Mouse (Mus musculus): ENCODE measurements around the gene Ilkap.

Gene Ilkap

DNA sequence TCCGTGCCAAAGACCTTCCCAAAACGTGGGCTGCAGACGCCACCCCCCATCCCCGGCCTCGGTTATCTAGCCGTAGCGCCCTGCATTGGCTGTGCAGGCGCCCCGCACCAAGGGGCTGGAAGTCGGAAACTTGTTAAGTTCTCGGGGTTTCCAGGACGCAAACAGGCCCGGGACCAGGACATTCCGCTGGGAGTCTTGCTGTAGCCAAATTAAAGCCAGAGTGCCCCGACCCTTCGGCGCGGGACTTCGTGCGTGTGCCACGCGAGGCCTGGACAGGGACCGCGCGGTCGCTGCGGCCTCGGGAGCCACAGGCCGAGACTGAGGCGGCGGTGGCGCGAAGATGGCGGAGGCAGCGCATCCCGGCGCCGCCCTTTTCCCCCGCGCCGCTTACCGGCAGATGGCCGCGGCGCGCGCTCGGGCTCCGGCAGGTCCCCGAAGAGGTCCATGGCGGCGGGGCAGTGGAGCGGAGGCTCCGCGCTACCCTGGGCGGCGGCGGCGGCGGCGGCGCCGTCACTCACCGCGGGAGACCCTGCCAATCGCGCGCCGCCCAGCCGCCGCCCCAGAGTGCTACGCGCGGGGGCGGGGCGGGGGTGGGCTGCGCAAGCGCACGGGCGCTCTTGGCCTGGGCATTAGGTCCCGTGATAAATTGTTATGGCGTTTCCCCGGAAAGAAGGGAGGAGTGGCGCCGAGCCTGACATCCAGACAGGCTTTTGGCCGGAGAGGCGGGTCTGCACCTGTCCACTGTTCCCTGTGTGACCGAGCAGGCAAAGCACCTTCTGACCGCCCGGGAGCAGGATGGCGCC lies at the start of gene Ilkap:
Gene Ilkap, minus strand, starts transcription at position 556 of the 803 bp plus-strand sequence.
- WGBS, result under 1% methylated on average over 85 of the region's 91 CpGs

DNA sequence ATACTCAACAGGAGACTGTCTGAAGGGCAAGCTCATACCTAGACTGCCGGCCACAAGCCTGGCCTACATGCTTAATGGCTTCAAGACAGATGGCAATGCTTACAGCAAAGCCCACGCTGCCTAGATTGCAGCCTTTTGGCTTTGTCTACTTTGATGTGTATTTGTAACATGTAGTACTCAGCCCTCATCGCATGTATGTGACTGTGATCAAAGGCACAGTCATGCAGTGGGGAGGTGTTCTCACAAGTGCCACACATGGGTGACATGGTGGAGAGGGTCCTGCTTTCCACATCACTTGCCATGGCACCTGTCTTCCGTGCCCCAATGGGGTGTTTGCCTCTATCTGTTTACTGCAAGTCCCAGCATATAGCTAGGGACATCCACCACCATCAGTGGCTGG lies 47.9 kb upstream of the Ilkap start:
- 73% methylated on average over 4 of the region's 4 CpGs for WGBS

DNA sequence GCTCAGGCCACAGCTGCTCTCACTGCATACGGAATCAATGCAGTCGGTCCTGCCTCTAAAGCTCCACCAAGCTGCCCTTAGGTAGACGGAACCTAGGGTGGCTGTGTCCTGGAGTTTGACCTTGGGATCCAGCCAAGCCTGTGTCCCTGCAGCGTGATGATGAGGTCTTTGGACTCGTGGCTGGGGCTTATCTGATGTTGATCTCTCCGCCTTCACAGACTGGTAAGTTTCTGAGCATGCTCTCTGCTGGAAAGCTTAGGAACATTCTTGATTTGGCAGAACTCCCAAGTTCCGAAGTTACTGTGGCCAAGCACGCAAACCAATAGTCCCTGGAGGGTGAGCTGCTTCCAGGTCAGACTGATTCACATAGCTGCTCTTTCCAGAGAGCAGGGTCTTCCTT lies 47.4 kb upstream of the Ilkap start:
- 45% methylated on average over 8 of the region's 8 CpGs for WGBS

DNA sequence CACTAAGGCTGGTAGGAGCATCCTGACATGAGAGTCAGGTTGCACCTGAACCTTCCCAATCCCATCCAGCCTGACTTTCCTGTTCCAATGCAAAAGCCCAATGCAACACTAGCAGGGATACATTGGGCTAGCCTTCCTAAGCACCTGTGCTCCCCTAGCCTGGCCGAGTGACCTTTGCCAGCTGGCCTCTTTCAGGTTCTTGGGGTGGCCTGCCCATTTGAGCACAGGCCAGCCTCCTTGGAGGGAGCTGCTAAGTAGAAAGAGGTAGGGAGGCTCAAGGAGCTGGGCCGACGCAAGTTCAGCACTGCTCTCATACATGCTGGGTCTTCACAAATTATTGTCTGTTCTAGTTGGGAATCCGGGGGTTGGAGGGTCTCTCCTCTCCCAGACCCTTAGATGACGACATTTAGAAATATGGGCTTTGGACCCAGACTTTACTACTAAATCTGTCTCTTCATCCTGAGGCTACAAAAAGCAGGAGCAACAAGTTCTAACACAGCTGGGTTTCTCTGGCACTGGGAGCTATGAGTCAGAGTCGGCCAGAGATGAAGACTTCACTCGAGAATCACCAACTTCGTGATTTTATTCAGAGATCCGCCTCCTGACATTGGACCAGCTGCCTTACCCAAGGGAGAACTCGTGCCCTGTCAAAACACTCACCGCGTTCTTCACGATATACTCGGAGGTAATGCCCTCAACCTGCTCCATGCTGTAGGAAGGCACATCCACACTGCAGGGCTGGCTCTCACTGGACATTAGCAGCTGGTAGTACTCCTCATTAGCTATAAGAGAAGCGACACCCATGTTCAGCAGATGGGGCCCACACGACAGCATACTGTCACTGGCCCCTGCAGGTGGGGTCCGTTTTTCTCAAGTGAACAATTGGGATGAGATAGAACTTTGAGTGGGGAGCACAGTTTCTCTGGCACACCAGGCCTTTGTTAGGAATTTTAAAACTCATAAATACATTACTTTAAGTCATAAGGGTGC lies 46.5 kb upstream of the Ilkap start:
- WGBS, result 61% methylated on average over 17 of the region's 17 CpGs

DNA sequence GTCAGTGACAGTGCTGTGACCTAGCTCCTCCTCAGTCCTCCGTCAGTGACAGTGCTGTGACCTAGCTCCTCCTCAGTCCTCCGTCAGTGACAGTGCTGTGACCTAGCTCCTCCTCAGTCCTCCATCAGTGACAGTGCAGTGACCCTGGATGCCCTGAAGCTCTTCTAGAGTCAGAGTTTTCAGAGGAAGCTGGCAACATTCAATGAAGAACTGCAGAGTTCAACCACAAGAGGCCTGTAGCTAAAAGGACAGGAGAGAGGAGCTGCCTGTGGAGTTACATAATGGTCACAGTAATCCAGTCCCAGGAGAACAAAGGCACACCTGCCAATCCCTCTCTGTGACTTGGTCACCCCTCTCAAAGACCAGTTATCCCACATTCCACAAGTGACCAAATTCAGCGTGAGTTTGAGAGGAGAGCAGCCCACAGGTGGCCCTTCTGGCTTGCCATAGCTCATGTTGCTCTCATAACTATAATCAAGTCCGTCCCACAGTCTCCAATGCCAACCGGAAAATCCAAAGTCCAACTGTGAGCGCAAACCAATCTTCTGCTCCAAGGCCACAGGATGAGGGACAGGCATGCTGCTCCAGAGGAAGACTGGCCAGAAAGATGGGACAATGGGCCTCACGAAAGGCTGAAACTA lies 43.9 kb upstream of the Ilkap start:
- WGBS, result 81% methylated on average over 7 of the region's 7 CpGs

DNA sequence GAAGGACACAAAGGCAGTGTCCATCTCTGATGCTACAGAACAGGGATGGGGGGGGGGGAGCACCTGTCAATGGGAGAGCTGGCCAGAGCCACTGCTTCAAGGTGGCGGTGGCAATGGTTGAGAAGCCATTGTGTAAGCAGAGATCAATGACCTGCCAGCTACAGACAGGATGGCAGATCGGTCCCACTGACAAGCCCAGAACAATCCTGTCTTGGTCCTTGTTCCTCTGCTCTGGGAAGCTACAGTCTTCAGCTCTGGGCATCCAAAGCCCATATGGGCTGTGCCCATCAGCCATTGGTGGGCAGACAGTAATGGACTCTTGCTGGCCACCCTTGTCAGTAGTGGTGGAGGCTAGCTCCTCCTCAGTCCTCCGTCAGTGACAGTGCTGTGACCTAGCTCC lies 43.2 kb upstream of the Ilkap start:
- WGBS, result 94% methylated on average over 3 of the region's 3 CpGs

DNA sequence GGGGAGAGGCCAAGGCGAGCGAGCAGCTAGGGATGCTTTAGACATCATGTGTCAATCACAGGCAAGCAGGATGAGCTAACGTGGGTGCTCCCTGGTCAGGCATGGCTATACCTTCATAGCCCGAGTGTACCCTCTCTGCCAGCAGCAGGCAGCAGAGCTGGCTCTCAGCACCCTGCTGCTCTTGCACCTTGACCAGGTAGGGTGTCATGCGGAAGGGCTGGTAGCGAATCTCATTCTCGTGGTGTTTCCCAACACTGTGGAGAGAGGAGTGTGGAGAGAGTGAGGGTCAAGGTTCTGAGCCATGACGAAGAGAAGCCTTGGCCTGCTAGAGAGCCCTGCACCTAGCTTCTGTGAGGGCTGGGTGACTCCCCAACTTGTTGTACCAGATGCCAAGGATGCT lies 41.2 kb upstream of the Ilkap start:
- 91% methylated on average over 8 of the region's 8 CpGs for WGBS

DNA sequence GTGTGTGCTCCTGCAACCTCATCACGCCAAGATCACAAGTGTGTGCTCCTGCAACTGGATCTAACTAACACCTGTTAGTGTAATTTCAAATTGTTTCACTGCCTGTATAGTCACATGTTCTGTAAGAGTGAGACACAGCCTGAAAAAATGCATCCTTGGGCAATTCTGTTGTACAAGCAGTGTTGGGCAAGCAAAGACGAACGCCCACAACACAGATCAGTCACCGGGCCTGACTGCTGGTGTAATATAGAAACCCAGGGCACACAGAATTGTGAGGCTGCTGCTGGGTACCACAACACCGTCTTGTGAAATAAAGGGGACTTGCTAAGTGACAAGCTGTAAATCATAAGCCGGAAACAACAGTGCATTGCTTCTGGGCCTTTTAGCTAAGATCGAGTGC lies 39.0 kb upstream of the Ilkap start:
- WGBS, result 82% methylated on average over 7 of the region's 7 CpGs

DNA sequence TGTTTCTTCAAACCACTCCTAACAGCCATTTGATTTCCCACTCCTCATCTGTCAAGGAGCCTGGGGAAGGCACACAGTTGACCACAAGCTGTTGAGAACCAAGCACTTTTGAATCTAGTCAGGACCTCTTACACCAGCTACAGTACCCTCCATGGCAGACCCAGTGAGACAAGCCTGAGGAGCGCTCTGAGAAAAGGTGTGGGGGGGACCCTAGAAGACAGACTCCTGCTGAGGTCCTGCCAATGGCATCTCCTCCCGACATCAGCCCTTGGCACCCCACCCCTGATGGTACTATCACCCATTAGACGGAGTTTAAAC lies 38.4 kb upstream of the Ilkap start:
- 89% methylated on average over 3 of the region's 3 CpGs for WGBS

DNA sequence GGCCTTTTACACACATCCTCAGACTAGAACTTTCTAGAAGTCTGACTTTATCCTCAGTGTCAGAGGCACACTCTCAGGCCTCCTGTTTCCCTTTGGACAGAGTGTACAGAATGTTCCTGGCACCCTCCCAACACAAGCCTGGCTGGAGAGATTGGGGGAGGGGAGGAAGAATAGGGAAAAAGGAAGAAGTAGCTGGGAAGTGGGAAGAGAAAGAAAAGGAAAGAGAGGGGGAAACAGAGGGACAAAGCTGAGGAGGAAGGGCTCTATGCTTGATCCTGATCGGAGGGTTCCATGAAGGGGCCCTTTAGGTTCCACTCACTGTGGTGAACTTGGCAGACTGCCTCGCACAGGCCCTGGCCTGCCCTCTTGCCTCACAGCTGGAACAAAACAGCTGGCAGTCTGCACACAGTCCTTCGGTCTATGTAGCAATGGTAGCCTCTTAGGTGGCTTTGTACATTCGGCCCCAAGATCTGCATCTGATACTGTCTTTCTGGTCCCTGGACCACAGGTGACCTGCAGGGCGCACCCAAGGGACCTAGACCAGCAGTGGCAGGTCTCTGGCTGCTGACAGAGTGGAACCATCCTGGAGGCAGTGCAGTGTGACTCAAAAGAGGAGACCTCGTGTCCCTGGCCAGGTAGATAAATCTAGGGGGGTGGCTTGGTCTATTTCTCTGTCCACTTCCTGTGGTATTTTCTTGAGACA lies 37.9 kb upstream of the Ilkap start:
- WGBS, result 61% methylated on average over 6 of the region's 6 CpGs

DNA sequence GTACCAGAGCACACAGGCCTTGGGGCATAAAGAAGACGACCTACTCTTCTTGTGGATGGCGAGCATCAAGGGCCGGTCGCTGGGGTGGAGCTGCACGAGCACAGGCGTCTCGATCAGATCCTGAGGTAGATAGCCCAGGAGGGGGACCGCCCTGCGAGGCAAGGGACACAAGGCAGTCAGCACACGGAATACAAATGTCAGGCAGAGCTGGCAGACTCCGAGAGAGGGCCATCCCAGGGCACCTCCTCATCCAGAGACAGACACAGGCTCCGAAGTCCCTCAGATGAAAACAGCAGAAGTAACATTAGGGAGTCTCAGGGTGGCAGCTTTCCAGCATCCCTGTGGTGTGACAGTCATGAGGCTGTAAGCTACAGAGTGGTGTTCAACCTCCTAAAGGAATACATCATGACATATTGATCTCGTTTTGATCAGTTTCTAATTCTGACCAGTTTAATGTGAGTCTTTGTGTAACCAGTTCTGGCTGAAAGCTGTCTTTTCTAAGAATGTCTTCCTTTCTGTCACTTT lies 37.1 kb upstream of the Ilkap start:
- WGBS, result 69% methylated on average over 13 of the region's 13 CpGs

DNA sequence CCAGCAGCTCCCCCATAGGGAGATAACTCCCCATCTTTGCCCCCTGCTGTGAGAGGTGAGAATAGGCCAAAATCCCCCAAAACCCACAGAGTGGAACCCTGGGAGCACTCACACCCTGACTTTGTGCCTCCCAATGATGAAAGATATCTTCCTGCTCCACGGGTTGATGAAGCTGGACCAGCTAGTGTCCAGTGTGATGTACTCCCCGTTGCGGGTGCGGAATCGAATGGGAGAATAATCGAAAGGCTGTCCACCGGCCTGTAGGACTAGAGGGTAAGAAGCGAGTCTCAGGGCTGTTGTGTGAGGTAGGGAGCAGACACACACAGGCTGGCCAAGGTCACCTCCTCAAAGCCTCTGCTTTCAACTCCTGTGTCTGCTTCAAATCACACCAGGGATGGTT lies 36.3 kb upstream of the Ilkap start:
- 95% methylated on average over 8 of the region's 8 CpGs for WGBS

DNA sequence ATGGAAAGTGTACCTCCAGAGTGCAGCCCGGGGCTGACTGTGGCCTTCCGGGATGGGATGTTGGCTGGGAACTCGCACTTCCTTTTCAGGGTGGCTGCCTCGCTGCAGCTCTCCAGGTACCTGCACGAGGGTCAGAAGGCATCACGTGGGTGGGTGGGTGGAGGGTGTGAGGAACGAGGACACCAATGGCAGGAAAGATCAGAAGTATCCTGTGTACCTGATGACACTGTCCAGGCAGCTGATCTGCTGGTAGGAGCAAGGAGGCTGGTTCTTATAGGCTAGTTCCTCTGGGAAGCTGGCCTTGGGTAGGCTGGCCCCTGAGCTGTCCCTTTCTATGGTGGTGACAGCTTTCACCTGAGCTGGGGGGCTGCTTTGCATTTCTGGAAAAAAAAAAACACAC lies 32.1 kb upstream of the Ilkap start:
- 82% methylated on average over 7 of the region's 7 CpGs for WGBS

DNA sequence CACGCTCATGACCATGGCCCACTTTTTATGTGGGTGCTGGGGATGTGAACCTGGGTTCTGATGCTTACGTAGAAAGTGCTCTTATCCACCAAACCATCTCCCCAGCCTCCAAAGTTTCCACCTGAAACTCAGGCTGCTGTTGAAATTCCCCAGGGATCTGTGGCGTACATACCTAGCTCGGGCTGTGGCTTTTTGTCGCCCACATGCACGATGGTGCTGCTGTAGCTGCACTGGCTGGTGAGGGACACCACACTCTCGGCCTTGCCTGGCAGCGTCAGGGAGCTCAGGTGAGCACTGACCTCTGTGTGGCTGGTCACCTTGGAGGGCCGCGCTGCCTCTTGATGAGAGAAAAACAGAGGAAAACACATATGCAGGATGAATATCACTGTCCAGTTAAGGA lies 30.6 kb upstream of the Ilkap start:
- WGBS, result 94% methylated on average over 10 of the region's 10 CpGs

DNA sequence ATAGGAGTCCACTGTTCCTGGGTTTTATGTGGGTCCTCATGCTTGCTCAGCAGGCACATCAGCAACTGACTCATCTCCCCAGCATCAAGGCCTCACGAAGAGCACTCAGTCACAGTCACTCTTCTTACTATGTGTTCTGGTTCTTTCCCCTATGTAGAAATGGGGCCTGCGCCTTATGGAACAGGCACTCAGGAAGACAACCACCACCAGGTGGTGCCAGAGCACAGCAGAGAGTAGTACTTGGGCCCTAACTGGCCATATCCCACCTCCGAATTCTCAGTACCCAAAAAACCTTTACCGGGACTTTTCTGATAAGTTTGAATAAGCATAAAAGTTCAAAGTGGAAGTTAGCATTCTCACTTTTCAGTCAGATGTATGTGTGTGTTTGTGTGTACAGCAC lies 30.0 kb upstream of the Ilkap start:
- WGBS, result 22% methylated on average over 4 of the region's 4 CpGs

DNA sequence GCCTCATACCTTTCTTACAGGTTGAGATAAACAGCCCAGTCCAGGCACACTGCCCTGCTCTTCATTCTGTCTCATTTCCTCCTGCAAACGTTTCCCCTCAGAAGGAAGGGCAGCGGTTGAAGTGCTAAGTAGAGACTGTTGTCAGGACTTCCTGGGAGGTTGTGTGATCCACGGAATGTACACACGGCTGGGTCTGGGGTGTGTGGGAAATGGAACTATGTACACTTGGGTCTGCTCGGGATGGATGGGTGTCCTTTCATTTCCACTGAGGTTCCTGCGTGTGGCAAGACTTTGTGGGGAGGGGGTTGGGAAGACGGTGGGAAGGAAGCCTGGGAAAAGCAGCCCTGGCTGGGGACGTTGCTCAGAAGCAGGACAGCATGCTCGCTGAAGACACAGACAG lies 27.8 kb upstream of the Ilkap start:
- 78% methylated on average over 9 of the region's 9 CpGs for WGBS

DNA sequence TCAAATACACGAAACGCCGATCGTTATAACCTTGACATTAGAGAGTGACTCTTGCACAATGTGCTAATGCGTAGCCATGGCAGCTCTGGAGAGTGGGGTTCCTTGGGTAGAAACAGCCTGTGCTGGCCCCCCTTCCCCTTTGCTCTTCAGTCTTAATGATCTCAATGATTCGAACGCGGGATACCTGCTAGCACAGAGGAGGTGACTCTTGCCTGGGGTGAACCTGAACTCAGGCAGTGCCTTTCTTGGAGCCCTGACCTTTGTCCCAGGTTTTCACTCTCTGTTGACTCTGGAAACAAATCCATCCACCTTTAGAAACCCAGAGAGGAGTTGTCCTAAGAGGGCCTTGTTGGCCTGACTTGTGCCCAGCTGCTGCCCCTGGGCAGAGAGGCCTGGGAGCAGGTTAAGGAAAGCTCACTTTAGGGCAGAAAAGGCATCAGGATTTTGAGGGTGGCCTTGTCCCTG lies 22.0 kb upstream of the Ilkap start:
- 93% methylated on average over 8 of the region's 8 CpGs for WGBS

DNA sequence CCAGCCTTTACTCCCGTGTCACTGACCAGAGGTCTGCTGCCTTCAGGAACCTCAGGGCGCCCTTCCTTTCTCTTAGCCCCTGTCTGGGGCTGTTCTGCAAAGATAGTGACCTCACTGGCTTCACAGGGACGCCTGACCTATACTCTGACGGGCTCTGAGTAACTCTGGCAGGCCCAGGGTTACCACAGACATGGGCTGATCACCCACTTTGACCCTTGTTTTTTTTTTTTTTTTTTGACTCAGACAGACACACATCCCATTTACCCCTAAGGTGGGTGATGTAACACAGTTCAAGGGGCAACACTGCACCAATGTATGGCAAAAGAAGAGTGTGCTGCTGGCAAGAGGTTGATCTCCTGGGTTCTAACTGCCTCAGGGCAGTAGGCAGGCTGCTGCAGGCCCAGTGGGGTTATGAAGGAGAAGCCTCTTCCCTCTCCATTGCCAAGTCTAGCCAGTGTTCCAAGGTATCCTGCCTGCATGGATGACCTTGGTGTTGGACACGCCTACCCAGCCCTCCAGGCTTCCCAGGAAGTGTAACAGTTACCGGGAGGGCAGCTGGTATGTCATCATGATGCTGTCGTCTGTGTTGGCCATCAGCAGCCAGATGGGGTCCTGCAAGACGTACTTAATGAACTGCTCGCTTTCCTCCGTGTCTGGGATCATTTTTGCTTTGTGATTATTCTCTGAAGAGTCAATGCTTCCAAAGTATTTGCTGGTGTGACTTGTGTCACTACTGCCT lies 21.4 kb upstream of the Ilkap start:
- 82% methylated on average over 10 of the region's 10 CpGs for WGBS

DNA sequence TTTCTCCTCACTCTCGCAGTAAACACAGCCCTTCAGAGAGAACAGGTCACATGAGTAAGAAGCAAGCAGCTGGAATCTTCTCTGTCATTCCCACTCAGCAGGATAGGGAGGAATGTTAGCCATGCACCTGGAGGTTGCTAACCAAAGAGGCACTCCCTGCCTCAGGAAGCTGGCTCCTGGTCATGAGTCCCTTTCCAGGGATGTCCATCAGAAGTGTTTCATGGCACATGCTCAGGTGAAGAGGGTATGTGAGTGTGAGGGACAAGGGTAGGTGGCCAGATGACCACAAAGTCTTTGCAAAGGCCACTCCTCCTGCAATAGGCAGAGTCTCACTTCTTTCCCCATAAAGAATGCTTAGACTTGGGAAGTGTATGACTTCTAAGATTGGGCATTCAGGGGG lies 19.4 kb upstream of the Ilkap start:
- WGBS, result 65% methylated on average over 1 of the region's 1 CpGs

DNA sequence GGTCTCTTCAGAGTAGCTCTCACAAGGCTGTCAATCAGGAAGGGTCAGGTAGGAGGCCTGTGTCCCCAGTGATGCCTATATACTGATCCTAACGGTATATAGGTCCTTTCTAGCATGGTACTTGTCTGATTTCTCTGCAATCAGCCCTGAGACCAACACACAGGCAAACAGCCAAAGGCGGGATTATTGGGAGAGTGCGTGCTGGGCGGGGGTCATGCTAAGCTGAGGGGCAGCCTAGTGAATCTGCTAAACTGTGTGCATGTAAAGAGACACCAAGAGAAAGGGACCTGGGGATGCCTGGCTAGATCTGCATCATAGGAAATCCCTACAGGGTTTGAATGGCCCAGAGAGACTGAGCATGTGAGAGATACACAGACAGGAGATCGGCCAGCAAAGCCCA lies 16.7 kb upstream of the Ilkap start:
- WGBS, result 79% methylated on average over 5 of the region's 5 CpGs

DNA sequence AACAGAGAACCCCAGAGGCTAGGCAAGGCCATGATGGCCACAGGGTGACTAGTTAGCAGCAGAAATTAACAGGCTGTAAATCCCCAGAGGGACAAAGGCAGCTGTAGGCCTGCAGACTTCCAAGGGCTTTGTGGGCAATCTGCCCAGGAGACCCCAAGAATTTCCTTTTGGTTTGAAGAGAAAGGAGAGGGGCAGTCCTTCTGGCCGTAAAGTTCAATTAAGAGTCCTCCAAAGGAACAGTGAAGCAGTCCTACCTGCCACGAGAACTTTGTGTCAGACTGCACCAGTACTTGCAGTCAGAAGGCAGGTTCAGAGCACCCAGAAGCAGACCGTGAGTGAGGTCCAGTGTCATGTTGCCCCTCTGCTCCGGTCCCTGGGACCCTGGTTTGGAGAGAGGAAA lies 16.3 kb upstream of the Ilkap start:
- 79% methylated on average over 4 of the region's 4 CpGs for WGBS
